Mouse (Mus musculus) E14TG2a.4 (cell line): ENCODE measurements around the gene Herc1.

Source experiments
- H3K27me3 ChIP-seq: 2 replicates; pipeline ENCODE4 v1.6.1; 2014; ENCODE audit warnings: low read length, control low read depth; ENCODE audit not compliant: insufficient read depth
- H3K36me3 ChIP-seq: 2 replicates; pipeline ENCODE4 v1.6.1; 2014; ENCODE audit warnings: low read length, control low read depth; ENCODE audit not compliant: insufficient read depth
- H3K4me1 ChIP-seq: replicated peaks from 2 replicates; pipeline ENCODE4 v1.6.1; 2014; ENCODE audit warnings: low read depth, low read length, control low read depth
- H3K4me3 ChIP-seq: replicated peaks from 2 replicates; pipeline ENCODE4 v1.5.1; 2014; ENCODE audit warnings: mild to moderate bottlenecking, low read length
- H3K9me3 ChIP-seq: 2 replicates; pipeline ENCODE4 v1.6.1; 2014; ENCODE audit warnings: low read length, control low read depth
- CTCF ChIP-seq: conservative IDR thresholded peaks from 2 replicates; pipeline ENCODE4 v1.5.1; 2014; ENCODE audit warnings: low read length
- NANOG ChIP-seq: IDR thresholded peaks from 2 replicates; pipeline ENCODE4 v1.6.1; 2014; ENCODE audit warnings: borderline replicate concordance, low read length, mixed read lengths
- POU5F1 ChIP-seq: IDR thresholded peaks from 2 replicates; pipeline ENCODE4 v1.6.1; 2014; ENCODE audit warnings: low read length, borderline replicate concordance

Herc1 gene

GRCm38 (mm10) chr9:66316603-66317002, 33.6 kb upstream of the Herc1 start:
- Histone ChIP-seq H3K4me1 (peaks cover 2% of the 10 kb centered on the region), H3K36me3 (no peaks in the 10 kb centered on the region), H3K27me3 (peaks cover 8% of the 10 kb centered on the region; the same call in 1 of the 2 replicates), H3K9me3 (no peaks in the 10 kb centered on the region), H3K4me3 (no peak overlapping the region)
- TF ChIP-seq CTCF = no peak
- no peak for TF ChIP-seq NANOG
- TF ChIP-seq POU5F1 = no peak

DNA sequence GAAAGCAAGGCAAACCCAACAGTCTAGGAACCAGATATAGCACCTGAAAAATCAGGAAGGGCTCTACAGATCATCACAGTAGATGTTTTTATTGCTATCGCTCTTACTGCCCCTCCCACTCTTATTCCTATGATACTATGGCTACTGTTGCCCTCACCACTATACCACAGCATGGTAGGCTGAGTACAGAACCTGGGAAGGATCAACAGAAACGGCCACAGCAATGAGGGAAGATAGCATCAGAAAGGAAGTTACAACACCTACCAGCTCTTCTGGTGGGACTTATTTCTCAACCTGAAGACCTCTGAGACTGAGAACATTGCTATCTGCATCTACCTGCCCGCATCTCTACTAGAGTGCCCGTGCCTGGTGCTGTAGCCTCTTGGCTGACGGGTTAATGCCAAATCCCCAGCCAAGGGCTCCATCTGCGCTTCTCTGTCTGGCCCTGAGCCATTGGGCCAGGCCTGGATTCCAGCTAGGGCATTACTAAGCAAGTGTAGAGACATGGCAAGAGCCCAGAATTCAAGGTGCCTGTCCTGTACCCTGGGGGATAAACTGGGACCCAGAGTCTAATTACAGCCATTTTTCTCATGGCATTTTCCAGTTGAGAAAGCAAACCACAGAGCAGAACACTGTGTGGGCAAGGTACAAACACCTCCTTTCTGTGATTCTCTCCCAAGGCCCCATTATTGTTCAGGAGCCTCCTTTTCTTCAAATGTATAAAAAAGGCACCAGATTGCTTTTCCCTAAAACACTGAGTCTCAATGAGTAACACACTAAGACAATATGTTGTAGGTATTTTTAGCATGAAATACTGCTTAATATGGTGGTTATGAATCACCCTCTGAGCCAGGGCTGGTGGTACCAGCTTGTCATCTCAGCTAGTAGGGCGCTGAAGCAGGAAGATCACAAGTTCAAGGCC, 28.0 kb upstream of the Herc1 start:
- no peaks in the 10 kb centered on the region for H3K36me3 ChIP-seq
- no peaks in the 10 kb centered on the region for H3K9me3 ChIP-seq
- H3K4me3 ChIP-seq = no peak overlapping the region
- TF ChIP-seq POU5F1 (no peak), CTCF (no peak), NANOG (no peak)
- H3K4me1 ChIP-seq = no peaks in the 10 kb centered on the region
- peaks cover 5% of the 10 kb centered on the region; the same call in 1 of the 2 replicates for H3K27me3 ChIP-seq

DNA sequence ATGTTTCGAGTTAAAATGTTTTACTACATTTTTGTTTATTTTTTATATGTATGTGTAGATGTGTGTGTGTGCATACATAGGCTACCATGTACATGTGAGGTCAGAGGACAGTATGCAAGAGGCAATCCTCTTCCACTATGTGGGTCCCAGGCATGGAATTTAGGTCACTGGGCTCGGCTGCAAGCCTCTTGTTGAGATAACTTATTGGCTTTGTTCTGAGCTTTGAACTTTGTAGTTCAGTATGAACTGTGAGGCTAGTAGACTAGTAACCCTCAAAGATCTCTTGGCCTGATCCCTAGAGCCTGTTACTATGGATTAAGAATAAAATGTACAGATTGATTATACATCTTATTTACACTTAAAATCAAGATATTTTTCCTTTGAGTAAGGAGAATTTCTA, 23.4 kb upstream of the Herc1 start:
- Histone ChIP-seq H3K36me3 (no peaks in the 10 kb centered on the region), H3K27me3 (no peaks in the 10 kb centered on the region), H3K4me1 (0 out of 2 replicates have a peak, but pooled peaks cover 2% of the 10 kb centered on the region), H3K9me3 (no peaks in the 10 kb centered on the region), H3K4me3 (no peak overlapping the region)
- TF ChIP-seq POU5F1 = no peak
- no peak for TF ChIP-seq CTCF
- no peak for TF ChIP-seq NANOG

- H3K4me3 ChIP-seq = no peak overlapping the region
- no peaks in the 10 kb centered on the region for H3K9me3 ChIP-seq
- H3K36me3 ChIP-seq = no peaks in the 10 kb centered on the region
- H3K27me3 ChIP-seq = no peaks in the 10 kb centered on the region
- TF ChIP-seq CTCF = no peak
- no peak for TF ChIP-seq POU5F1
- TF ChIP-seq NANOG = no peak
- 0 out of 2 replicates have a peak, but pooled peaks cover 2% of the 10 kb centered on the region for H3K4me1 ChIP-seq
These were observed 20.8 kb upstream of the Herc1 start for GRCm38 (mm10) chr9:66329474-66329873.

- Histone ChIP-seq H3K27me3 (no peaks in the 10 kb centered on the region), H3K9me3 (no peaks in the 10 kb centered on the region), H3K36me3 (no peaks in the 10 kb centered on the region), H3K4me3 (no peak overlapping the region), H3K4me1 (0 out of 2 replicates have a peak, but pooled peaks cover 2% of the 10 kb centered on the region)
- TF ChIP-seq CTCF = no peak
These were observed 19.8 kb upstream of the Herc1 start for GRCm38 (mm10) chr9:66330437-66330836.

DNA sequence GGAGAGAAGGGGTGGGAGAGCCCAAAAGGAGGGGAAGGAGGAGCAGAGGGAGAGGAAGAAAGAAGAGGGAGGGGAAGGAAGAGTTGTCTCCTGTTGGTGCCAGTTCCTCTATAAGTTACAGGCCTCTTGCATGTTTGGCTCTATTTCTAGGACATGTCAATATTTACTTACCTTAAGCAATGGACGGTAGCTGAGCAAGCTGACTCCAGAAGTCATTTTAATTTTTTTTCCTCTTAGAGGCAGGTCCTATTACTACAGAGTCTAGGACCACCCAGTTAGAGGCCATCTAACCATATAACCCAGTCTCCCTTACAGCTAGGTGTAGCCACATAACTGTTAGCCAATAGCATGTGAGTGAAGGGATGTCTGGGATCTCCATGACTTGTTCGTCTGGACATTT, 18.7 kb upstream of the Herc1 start:
- no peak for TF ChIP-seq CTCF
- no peak for TF ChIP-seq POU5F1
- TF ChIP-seq NANOG = no peak
- Histone ChIP-seq H3K9me3 (no peaks in the 10 kb centered on the region), H3K36me3 (no peaks in the 10 kb centered on the region), H3K4me1 (0 out of 2 replicates have a peak, but pooled peaks cover 2% of the 10 kb centered on the region), H3K27me3 (0 out of 2 replicates have a peak, but pooled peaks cover 3% of the 10 kb centered on the region), H3K4me3 (no peak overlapping the region)

DNA sequence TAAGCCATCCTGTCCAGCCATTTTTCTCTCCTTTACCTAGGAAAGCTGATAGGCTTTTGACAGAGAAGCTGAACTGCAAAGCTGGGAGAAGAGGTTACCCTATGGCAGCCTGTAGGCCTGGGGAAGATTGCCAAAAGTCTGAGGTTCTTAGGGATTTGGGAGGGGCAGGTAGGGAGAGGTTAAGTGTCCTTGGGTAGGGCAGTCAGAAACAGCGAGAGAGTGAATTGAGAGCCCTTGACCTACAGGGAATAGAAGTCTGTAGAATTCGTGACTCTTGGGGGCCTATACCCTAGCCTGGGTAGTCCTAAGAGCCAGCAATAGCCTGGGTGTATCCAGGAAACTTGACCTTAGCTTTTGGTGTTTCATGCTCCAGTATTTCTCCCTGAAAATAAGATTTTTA, 17.9 kb upstream of the Herc1 start:
- Histone ChIP-seq H3K36me3 (no peaks in the 10 kb centered on the region), H3K27me3 (0 out of 2 replicates have a peak, but pooled peaks cover 3% of the 10 kb centered on the region), H3K4me3 (no peak overlapping the region), H3K9me3 (no peaks in the 10 kb centered on the region), H3K4me1 (0 out of 2 replicates have a peak, but pooled peaks cover 2% of the 10 kb centered on the region)
- TF ChIP-seq CTCF (no peak), NANOG (no peak), POU5F1 (no peak)

DNA sequence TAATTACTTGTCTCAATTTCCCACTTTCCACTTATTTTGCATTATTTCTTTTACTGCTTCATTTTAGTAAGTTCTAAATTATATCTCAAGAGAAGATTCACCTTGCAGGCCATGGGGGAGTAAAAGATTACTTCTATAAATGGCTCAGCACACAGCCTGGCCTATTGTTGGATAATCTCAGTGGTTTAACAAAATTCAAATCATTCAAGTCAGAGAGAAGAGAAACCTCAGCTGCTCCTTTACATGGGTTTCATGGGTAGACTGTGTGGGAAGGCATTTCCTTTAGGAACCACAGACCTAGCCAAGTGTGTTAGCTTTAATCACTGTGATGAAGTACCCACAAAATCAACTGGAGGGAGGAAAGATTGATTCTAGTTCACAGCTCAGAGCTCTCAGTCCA, 13.0 kb upstream of the Herc1 start:
- H3K4me1 ChIP-seq = no peaks in the 10 kb centered on the region
- no peak overlapping the region for H3K4me3 ChIP-seq
- H3K27me3 ChIP-seq = peaks cover 23% of the 10 kb centered on the region
- no peaks in the 10 kb centered on the region for H3K36me3 ChIP-seq
- H3K9me3 ChIP-seq = no peaks in the 10 kb centered on the region
- TF ChIP-seq POU5F1 (no peak), CTCF (no peak), NANOG (no peak)
